Mouse (Mus musculus) kidney, postnatal 4 days (tissue): ENCODE measurements around the gene Tlr5.

ENCODE experiments used
- DNase-seq, 2 experiments: peaks; one replicate each; pipeline ENCODE4 v3.0.0; 2021; ENCODE audit warnings: mixed read lengths in 2 of 2

Tlr5 gene

DNA sequence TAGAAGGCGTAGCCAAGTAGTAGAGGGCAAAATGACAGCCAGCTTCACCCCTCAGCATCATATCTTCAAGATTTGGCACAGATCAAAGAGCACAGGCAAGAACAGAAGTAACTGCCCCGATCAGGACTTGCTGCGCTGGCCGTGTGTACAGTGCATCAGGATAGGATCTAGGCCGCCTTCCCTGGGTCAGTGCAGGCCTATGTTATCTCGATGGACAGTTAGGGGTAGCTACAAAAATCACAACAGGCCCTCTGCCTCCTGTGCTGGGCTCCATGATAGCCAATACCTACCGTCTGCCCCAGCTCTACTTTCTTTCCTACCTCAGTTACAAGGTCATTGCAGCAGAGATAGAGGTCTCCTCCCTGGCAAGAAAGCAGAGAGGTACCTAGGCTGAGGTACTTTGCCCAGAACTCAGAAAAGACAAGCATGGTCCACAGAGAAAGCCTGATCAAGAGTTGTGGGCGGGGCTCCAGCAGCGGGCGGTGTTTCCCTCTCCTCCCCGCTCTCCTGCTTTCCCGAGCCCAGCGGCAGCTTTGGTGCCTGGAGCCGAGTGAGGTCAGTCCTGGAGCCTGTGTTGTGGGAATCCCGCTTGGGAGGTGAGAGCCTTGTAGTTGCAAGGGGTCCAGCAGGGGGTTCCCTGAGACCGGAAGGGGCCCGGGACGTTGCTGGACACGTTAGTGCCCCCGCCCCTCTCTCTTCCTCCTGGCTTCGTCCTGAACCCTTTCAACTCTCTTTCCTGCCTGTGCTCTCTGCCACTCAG lies at the start of gene Tlr5:
Gene Tlr5, plus strand, starts transcription at position 502 of the 760 bp plus-strand sequence.
- peak; percentile 77 to 82 for DNase-seq

DNA sequence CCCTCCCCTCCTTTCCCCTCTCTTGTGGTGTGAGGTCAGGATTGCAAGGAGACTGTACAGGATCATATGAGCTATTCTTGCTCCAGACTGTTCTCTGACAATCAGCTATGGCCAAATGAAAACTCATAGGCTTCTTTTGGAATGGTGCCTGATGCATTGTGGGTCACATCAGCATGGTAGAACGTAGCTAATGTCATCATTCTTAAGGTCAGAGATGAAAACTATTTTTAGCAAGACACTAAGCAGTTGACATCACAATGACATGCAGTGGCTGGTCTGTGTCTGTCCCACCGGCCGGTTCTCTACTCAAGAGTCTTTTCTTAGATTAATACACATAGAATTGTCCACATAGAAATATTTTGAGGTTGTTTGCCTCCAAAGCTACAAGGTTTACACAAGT lies 48.9 kb upstream of the Tlr5 start:
- no peak for DNase-seq

GRCm38 (mm10) chr1:182908050-182909036 lies 46.2 kb upstream of the Tlr5 start:
- peak; percentile 93 to 96 for DNase-seq

GRCm38 (mm10) chr1:182909066-182909465 lies 45.5 kb upstream of the Tlr5 start:
- no peak for DNase-seq

DNA sequence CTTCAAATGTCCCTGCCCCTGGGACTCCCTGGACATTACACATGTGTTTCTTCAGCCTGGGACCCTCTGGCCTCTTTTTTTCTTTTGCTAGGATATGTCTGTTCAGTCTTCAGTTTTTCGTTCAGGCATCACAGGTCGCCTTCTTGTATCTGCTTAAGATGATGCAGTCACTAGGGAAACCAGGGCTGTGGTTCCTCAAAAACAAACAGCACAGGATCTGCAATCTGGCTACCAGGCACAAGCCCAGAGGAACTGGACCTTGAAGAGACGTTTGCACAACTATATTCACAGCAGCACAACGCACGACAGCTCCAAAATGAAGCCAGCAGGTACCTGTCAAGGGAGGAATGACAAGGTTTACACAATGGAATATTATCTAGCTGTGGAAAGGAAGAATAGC lies 45.0 kb upstream of the Tlr5 start:
- DNase-seq: no peak

- DNase-seq: no peak
Measured at GRCm38 (mm10) chr1:182912591-182912990, 42.0 kb upstream of the Tlr5 start.

DNA sequence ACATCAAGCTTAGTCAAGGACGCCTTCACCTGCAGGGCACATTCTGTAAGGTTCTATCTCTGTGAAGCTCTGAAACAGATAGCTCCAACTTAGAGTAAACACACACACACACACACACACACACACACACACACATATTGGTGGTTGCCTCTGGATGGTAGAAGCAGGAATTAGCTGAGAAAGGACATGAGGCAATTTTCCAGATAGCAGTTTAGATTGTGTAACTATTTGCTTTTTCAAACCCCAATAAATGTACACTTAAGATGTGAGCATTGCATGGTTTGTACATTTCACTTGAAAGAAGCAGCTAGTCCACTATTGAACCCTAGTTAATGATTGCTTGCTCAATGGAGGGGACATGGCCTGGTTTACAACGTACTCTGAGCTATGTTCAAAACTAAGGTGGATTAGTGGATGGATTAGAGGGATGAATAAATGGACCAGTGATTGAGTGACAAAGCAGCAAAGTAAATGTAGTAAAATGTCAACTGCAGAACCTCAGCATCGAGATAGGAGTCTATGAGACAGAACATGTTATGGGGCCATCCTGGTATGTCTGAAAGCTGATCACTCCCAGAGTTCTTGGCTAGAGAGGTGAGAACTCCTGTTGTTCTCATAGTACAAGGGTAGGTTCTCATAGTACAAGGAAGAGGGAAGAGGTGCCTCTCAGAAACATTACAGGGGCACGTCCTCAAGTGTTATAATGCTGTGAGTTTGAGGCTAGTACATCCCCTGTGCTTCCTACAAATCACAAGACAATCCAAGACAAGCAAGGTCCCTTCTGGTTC lies 40.3 kb upstream of the Tlr5 start:
- DNase-seq: no peak

DNA sequence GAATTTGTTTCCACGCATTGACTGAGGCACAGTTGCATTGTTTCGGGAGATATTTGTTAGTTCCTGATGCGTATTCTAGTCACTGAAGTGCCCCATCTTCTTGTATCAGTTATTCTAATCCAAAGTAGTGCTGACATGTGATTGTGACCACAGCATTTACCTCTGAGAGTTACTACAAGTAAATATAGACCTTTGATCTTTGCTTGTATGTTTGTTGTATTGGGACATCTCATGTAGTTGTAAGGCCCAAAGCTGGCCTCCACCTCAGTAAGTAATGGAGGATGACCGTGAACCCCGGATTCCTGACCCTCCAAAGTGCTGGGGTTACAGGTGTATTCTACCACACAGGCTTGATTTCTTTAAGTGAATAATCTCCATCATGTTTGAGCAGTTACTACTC lies 38.4 kb upstream of the Tlr5 start:
- no peak for DNase-seq

GRCm38 (mm10) chr1:182918718-182919346 lies 35.8 kb upstream of the Tlr5 start:
- DNase-seq: no peak

- DNase-seq: no peak
Measured at GRCm38 (mm10) chr1:182922824-182923223, 31.8 kb upstream of the Tlr5 start.

DNA sequence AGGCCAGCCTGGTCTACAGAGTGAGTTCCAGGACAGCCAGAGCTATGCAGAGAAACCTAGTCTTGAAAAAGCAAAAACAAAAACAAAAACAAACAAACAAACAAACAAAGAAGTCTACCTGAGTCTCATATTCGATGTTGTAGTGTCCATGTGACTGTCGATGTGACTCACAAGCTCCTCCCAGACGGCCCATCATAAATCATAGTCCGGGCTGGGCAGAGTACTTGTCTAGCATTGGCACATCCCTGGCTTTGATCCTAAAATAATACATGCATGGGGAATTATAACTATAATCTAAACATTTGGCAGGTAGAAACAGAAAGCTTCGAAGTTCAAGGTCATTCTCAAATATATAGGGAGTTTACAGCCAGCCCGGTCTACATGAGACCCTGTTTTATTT lies 28.1 kb upstream of the Tlr5 start:
- no peak for DNase-seq

DNA sequence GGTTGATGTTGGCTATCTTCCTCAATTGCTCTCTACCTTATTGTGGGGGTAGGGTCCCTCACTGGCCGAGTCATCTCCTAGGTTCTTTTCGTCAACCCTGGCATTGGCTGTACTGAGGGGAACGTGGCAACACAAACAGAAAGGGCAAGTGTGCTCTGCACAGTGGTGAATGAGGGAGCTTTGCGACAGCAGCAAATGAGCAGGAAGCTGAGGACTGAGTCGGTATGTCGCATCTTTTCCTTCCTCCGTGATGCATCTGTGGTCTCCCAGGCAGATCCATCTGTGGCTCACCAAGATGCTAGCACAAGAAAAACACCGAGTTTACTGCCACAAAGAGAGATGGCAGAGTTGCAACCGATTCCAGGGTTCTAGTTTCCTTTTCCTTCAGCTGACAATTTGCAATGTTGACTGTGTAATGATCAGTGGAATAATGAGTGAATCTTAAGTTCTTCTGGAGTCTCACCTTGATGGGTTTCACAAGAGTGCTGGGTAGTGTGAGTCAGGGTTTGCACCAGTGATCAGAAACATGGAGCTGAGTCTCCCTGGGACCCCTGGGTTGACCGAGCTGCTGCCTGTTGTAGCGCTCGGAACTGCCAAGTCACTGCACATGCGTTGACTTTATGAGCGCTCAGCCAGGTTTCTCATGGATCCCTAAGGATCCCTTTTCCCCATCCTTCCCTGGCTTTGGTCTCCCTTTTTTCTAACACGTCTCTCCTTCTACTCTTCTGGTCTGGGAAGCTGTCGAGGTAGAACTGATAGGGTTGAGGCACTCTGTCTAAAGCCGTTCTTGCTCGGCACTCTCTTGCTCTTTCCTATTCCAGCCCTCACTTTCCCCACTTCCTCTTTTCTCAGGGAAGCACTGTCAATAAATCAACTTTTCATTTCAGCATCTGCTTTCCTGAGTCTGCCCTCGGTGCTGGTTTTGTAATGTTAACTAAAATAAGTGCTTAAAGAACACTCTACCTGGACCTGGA lies 26.4 kb upstream of the Tlr5 start:
- no peak for DNase-seq

GRCm38 (mm10) chr1:182935469-182935868 lies 19.1 kb upstream of the Tlr5 start:
- no peak for DNase-seq

GRCm38 (mm10) chr1:182937486-182938120 lies 17.0 kb upstream of the Tlr5 start:
- DNase-seq: no peak

DNA sequence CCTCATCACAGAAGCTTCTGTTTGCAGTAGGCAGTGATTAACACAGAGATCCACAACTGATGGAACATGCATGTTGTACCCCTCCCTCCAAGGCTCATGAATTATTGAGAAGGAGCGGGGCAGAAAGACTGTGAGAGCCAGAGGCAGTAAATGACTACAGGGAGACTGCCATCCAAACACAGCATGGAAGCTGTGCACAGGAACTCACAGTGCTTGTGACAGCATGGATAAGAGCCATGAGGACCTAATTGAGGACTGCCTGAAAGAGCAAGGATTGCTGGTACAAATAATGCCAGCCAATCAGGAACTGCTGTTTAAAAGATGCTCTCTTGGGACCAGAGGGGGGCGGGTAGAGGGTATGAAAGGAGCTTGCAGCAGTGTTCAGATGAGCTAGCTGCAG lies 12.7 kb upstream of the Tlr5 start:
- no peak for DNase-seq

DNA sequence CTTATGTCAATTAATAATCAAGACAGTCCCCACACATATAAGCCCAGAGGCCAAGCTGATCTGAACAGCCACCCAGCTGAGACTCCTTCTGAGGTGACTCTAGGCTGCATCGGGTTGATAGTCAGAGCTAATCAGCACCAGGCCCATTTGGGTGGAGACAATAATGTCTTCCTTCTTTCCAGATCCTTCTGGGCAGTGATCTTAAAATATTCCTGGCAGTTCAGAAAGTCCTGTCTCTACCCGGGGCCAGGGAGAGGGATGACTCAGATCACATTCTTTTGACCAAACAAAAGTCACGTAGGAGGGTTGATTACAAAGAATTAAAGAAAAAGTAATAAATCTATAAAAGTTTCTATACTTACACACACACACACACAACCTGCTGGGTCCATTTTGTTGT lies 10.7 kb upstream of the Tlr5 start:
- no peak for DNase-seq

- DNase-seq: no peak
Measured at GRCm38 (mm10) chr1:182944638-182945037, 9.9 kb upstream of the Tlr5 start.

DNA sequence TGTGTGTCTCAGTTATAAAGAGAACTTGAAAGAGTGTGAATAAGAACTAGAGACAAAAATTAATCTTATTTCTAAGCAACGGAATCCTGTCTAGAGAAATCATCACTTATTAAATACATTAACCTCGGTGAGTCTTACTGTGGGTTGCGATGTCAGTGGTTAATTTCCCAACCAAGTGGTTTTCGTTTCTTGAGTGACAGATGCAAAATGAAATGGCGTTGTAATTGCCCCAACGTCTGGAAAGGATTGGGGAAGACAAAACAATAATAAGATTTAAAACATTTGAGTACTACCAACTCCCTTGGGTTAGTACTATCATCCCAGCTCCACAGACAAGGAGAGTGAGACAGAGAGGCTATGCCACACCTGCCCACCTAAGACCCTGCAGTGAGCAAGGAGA lies 9.0 kb upstream of the Tlr5 start:
- no peak for DNase-seq

GRCm38 (mm10) chr1:182951298-182951697 lies 3.3 kb upstream of the Tlr5 start:
- DNase-seq: no peak

GRCm38 (mm10) chr1:182953165-182953564 lies 1.4 kb upstream of the Tlr5 start:
- no peak for DNase-seq

GRCm38 (mm10) chr1:182953667-182954066 lies 921 bp upstream of the Tlr5 start:
- no peak for DNase-seq
